Comparison of ENCODE assay signal across 16 mouse cellular contexts in genomic region chr1:33599698-33600097, GRCm38 (mm10).
"Had no signal": no experiment of that assay in that cellular context is flagged by ENCODE, and none has a peak within 500 bp of the region (broad histone marks: within the 10 kb centered on the region; RNA-seq: fewer than 3 reads in every experiment).

No protein-coding gene starts in this region.

- H3K27me3 ChIP-seq: kidney, embryonic 15.5 days; liver, embryonic 15.5 days; lung, embryonic 15.5 days; megakaryocyte, embryonic 14.5 days; neural tube, embryonic 12.5 days had no signal

- H3K4me2 ChIP-seq: kidney, embryonic 15.5 days; liver, embryonic 15.5 days; lung, embryonic 15.5 days; neural tube, embryonic 12.5 days had no signal

- H3K4me1 ChIP-seq: kidney, embryonic 15.5 days; lung, embryonic 15.5 days; neural tube, embryonic 12.5 days had no signal

- H3K36me3 ChIP-seq: lung, embryonic 15.5 days; neural tube, embryonic 12.5 days had no signal

- H3K4me3 ChIP-seq: kidney, embryonic 15.5 days; left cerebral cortex, adult 2 months; liver, embryonic 15.5 days; lung, embryonic 15.5 days; megakaryocyte, embryonic 14.5 days; midbrain, embryonic 10.5 days; neural tube, embryonic 12.5 days had no signal

- DNase-seq: kidney, adult 8-10 months; kidney, postnatal 10 days; kidney, postnatal 36 days; layer of hippocampus, postnatal 36 days; lung, adult 18-20 months; lung, postnatal 10 days; lung, postnatal 36 days; thymus, adult 18-20 months; thymus, postnatal 36 days had no signal

- H3K9ac ChIP-seq: kidney, embryonic 15.5 days; liver, embryonic 15.5 days; lung, embryonic 15.5 days; neural tube, embryonic 12.5 days had no signal

- H3K27ac ChIP-seq: kidney, embryonic 15.5 days; left cerebral cortex, adult 2 months; liver, embryonic 15.5 days; lung, embryonic 15.5 days; midbrain, embryonic 10.5 days; neural tube, embryonic 12.5 days had no signal

- H3K9me3 ChIP-seq: liver, embryonic 15.5 days; lung, embryonic 15.5 days had no signal
